Mouse (Mus musculus): ENCODE results near the gene AW822073.
"Not testable (repeated sequence)": the region's sequence is repeated elsewhere in the genome, so short reads cannot be mapped to it uniquely, and the experiment has no call there.

Gene AW822073

DNA sequence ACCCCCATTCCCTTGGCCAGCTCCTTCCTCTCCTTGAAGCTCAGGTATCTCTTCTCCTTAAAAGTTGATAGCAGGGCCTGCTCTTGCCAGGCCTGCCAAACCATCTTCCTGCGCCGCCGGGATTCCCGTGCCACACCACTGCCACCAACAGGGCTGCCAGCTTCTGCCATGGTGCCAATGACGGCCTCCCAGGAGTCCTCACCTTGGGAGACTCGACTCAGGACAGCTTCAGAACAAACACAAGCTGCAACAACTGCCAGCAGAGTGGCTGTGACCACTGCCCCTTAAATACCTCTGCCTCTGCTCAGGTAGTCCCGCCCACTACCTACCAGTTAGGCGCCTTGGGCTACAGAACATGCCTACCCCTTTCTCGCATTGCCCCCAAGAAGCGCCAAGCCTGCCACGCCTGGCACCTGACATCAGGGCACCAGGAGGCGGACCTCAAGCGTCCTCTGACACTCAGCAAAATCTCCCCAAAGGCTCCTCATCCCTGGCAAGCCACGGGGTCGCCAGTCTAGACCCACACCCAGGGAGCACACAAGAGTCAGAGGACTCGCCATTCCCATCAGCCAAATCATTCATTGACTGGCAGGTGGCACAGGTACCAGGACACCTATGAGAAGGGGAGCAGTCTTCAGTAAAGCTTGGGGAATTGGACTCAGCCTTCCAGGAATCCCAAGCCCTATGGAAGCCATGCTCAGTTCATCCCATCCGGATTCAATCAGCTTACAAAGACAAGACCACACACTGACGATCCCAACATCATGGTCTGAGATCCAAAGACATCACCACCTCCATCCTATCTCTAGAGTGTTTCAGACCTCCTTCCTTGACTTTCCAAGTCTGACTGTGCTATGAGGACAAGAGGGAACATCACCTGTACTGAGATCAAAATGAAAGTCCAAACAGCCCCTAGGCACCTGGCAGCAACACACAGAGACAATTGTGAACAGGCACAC, at the start of gene AW822073:
AW822073 (minus strand) TSS at position 104 of the 959 bp plus-strand sequence.
- DNase-seq (ENCODE audit: low spot score), result not testable (repeated sequence)

DNA sequence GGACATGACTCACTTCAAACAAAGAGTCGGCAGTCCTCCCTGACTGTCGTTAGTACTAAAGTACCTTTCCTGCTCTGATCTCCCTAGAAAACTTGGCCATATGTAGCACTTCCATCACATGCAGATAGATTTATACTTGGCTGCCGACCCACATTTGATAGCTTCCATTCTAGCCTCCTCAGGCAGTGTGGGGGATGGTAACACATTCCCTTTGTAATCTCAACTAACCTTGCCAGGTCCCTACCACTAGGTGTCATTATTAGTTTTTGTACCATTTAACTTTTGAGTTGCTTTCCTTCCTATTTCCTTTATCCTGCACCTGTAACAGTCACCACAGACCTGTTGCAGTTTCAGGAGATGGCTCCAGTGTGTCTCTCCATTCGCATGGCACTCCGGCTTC, 33.7 kb upstream of the AW822073 start:
- DNase-seq (ENCODE audit: low spot score), result no peak

DNA sequence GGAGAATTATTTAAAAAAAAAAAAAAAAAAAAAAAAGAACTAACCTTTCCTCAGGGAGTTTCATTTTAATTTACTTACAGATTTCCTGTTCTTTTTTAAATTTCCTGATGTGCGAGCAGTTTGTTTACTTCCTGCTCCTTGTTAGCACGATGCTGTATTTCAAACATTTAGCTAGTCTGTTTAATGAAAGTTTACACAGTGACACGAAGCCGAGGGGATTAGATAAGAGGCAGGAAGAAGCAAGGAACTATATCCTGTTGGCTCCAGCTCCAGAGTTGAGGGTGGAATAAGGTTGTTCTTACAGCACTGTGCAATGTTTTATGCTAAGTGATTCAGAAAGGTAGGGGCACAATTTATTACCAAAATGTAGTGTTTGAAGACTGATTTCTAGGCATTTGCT, 31.2 kb upstream of the AW822073 start:
- peak; percentile 20 for DNase-seq (ENCODE audit: low spot score)

DNA sequence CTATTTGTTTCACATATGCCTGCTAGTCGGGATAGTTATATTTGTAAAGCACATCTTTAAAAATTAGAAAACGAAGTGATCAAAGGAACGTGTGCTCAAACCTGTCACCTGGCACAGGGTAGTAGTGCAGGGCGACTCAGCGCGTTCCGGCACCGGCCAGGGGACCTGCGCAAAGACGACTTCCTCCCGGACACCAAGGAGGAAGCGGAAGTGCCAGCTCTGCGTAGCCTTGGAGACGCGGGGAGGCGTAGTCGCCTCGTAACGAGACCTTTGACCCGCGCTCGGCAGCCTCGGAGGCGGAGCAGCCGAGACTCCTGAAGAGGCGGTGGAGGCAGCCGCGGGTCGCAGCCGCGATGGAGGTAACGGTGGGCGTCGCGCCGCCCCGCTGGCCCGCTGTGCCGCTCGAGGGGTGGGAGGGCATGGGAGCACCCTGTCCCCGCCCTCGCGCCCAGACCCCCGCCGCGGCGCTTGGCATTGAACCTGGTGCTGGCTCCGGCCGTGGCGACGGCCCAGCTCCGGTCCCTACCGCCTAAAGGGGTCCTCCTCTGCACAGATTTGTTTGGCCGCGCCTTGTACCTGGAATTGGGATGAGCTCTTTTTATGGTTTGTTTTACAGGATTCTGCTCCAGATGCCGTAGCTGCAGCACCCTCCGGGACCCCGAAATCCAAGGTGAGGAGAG, 30.6 kb upstream of the AW822073 start, which contains the start of gene Gcc2:
Gcc2 (plus strand) TSS at position 285 of the 680 bp plus-strand sequence.
- DNase-seq (ENCODE audit: low spot score), result peak; percentile 91

DNA sequence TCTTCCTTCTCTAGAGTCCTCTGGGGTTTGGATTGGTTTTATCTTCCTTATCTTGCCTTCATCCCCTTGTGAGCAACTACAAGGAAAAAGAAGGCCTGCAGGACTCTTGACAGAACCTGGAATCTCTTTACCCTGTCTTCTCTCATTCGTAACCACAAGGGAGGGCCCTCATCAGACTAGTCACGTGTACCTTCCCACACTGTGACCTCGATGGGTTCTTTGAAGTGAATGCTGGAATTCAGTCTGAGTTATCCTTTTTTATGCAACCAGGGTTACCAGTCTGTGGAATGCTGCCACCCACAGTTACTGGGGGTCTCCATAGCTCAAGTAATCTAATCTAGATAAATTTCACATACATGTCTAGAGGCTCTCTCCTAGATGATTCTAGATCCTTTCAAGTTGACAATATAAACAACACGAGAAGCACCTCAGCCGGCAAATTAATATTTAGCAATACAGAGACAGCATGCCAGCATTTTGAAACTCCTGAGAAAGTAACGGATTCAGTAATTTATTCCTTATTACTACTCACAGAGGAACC, 30.0 kb upstream of the AW822073 start:
- DNase-seq (ENCODE audit: low spot score), result no peak

DNA sequence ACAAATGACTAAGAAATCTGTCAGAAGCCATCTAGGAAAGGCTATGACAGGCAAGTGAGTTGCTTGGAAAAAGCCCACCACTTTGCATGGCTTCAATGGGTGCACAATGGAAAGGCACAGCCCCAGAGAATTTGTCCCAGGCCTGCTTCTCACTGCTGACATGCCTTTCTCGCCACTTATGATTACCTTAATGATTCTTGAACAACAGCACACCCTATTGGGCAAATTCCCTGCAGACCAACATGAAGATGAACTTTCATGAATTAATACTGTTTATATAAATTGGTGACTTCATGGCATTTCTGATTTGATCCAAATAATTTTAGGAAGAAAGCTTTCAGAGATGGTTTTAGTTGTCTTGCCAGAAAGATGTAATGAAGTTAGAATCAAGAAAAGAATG, 24.8 kb upstream of the AW822073 start:
- DNase-seq (ENCODE audit: low spot score), result no peak

DNA sequence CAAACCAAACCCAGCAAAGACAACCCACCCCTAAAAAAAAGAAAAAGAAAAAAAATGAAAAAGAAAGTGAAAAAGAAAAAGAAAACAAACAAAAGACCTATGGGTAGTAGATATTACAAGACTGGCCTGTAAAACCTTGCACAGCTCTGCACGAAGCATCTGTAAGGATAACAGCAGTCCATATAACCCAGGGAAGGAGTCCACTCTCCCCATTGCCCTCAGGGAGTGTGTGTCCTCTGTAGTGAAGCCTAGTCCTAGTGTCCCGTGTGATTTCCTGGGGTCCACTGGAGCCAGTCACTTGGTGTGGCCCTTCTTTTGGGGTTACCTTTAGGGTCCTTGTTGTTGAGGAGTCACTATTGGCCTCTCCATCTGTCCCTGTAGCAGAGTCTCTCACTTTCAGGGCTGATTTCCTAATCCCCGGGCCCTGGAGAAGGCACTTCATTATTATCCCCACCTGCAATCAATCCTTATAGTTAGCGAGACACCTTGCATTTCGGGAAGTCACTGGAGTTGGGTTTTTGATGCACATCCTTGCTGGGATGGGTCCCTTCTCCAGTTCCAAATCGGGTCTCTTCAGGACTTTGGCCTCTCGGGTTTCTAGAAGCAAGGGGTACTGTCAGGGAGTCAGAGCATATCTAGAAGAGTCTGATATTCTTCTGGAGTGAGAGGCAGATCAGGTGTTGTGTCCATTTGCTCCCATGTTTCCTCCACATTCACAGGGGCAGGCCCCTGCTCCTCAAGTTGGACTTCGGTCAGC, 14.4 kb upstream of the AW822073 start:
- DNase-seq (ENCODE audit: low spot score), result peak; percentile 21

DNA sequence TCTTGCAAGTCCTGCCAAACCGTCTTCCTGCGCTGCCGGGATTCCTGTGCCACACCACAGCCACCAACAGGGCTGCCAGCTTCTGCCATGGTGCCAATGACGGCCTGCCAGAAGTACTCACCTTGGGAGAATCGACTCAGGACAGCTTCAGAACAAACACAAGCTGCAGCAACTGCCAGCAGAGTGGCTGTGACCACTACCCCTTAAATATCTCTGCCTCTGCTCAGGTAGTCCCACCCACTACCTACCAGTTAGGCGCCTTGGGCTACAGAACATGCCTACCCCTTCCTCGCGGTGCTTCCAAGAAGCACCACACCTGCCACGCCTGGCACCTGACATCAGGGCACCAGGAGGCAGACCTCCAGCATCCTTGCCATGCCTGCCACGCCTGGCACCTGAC, 11.9 kb upstream of the AW822073 start, which contains the start of gene Gm4981:
Gm4981 (minus strand) TSS at position 89 of the 400 bp plus-strand sequence.
- DNase-seq (ENCODE audit: low spot score), result no peak

DNA sequence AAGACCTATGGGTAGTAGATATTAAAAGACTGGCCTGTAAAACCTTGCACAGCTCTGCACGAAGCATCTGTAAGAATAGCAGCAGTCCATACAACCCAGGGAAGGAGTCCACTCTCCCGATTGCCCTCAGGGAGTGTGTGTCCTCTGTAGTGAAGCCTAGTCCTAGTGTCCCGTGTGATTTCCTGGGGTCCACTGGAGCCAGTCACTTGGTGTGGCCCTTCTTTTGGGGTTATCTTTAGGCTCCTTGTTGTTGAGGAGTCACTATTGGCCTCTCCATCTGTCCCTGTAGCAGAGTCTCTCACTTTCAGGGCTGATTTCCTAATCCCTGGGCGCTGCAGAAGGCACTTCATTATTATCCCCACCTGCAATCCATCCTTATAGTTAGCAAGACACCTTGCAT, 10.3 kb upstream of the AW822073 start:
- not testable (repeated sequence) for DNase-seq (ENCODE audit: low spot score)

DNA sequence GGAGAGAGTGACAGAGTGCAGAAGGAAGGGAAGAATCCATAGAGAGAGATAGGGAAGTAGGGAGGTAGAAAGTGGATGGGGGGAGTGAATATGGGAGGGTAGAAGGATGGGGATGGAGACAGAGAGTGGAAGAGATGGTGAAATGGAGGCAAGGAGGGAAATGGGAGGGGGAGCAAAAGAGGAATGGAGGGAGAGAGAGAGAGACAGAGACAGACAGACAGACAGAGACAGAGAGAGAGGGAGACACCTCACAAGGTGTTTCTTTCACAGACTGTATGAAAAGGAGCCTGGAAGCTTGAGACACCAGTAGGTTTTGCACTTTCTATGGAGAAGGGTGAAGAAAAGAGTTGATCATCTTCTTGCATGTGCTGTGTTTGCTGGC, 9.0 kb upstream of the AW822073 start:
- not testable (repeated sequence) for DNase-seq (ENCODE audit: low spot score)

DNA sequence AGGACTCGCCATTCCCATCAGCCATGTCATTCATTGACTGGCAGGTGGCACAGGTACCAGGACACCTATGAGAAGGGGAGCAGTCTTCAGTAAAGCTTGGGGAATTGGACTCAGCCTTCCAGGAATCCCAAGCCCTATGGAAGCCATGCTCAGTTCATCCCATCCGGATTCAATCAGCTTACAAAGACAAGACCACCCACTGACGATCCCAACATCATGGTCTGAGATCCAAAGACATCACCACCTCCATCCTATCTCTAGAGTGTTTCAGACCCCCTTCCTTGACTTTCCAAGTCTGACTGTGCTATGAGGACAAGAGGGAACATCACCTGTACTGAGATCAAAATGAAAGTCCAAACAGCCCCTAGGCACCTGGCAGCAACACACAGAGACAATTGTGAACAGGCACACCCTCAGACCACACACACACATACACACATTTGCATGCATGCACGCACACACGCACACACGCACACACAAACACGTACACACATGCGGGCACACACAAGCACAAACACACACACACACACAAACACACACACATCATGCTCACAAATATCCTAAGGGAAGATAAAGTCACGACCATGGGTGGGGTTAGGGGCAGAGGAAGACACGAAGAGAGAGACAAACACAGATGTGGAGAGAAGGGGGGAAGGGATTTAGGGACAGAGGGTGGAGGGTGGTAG, 8.5 kb upstream of the AW822073 start:
- DNase-seq (ENCODE audit: low spot score), result not testable (repeated sequence)

DNA sequence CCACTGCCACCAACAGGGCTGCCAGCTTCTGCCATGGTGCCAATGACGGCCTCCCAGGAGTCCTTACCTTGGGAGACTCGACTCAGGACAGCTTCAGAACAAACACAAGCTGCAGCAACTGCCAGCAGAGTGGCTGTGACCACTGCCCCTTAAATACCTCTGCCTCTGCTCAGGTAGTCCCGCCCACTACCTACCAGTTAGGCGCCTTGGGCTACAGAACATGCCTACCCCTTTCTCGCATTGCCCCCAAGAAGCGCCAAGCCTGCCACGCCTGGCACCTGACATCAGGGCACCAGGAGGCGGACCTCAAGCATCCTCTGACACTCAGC, 7.9 kb upstream of the AW822073 start, which contains the start of gene Duxf3:
Duxf3 (minus strand) TSS at position 35 of the 329 bp plus-strand sequence.
- not testable (repeated sequence) for DNase-seq (ENCODE audit: low spot score)

DNA sequence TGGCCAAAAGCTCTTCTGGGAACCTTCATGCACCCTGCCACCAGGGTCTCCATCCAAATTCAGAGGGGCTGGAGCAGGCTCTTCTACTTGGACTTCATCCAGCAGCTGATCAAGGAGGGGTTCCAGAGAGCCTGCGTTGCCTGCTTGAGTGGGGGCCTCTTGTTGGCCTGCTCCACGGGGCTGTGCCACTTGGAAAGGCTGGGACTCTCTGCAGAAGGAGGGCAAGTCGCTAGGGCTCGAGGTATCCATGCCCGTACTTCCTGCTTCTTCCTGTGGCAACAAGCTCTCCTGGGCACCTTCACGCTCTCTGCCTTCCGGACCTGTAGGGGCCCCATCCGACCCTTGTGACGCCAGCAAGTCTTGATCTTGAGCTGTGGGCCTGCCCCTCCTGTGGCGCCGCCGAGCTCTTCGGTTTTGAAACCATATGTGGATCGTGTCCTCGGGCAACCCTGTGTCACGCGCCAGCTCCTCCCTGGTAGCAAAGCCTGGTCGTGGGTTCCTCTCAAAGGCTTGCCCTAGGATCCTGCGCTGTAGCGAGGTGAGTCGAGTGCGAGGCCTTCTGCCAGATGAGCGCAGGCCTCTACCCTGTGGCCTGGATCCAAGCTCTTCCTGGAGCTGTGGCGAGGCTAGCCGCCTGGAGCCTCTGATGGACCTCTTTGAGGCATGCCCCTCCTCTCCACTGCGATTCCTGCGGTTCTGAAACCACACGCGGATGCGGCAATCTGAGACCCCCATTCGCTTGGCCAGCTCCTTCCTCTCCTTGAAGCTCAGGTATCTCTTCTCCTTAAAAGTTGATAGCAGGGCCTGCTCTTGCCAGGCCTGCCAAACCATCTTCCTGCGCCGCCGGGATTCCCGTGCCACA, 7.3 kb upstream of the AW822073 start:
- not testable (repeated sequence) for DNase-seq (ENCODE audit: low spot score)

DNA sequence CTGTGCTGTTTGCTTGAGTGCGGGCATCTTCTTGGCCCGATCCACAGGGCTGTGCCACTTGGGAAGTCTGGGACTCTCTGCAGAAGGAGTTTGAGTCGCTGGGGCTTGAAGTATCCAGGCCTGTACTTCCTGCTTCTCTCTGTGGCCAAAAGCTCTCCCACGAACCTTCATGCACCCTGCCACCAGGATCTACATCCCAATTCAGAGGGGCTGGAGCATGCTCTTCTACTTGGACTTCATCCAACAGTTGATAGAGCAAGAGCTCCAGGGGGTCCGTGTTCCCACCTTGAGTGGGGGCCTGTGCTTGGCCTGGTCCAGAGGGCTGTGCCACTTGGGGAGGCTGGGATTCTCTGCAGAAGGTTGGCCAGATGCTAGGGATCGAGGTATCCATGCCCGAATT, 6.4 kb upstream of the AW822073 start:
- DNase-seq (ENCODE audit: low spot score), result not testable (repeated sequence)

DNA sequence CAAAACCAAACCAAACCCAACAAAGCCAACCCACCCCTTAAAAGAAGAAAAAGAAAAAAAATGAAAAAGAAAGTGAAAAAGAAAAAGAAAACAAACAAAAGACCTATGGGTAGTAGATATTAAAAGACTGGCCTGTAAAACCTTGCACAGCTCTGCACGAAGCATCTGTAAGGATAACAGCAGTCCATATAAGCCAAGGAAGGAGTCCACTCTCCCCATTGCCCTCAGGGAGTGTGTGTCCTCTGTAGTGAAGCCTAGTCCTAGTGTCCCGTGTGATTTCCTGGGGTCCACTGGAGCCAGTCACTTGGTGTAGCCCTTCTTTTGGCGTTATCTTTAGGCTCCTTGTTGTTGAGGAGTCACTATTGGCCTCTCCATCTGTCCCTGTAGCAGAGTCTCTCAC, 5.3 kb upstream of the AW822073 start:
- not testable (repeated sequence) for DNase-seq (ENCODE audit: low spot score)

DNA sequence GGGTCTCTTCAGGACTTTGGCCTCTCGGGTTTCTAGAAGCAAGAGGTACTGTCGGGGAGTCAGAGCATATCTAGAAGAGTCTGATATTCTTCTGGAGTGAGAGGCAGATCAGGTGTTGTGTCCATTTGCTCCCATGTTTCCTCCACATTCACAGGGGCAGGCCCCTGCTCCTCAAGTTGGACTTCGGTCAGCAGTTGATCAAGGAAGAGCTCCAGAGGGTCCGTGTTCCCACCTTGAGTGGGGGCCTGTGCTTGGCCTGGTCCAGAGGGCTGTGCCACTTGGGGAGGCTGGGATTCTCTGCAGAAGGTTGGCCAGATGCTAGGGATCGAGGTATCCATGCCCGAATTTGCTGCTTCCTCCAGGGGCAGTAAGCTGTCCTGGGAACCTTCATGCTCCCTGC, 3.1 kb upstream of the AW822073 start:
- not testable (repeated sequence) for DNase-seq (ENCODE audit: low spot score)

DNA sequence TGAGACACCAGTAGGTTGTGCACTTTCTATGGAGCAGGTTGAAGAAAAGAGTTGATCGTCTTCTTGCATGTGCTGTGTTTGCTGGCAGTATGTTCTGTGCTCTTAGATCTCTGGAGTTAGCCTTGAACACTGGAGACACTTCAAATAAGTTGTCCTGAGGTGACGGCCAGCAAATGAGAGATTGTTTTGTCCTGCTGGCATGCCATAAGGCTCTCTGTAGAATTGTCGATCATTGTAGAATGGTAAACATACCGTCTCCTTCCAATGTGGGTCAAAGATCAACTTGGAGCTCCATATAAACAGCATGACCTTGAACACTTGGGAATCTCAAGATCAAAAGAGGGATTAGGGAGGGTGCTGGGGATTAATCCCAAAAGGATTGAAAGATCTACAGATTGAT, 1.6 kb upstream of the AW822073 start:
- peak; percentile 14 for DNase-seq (ENCODE audit: low spot score)

DNA sequence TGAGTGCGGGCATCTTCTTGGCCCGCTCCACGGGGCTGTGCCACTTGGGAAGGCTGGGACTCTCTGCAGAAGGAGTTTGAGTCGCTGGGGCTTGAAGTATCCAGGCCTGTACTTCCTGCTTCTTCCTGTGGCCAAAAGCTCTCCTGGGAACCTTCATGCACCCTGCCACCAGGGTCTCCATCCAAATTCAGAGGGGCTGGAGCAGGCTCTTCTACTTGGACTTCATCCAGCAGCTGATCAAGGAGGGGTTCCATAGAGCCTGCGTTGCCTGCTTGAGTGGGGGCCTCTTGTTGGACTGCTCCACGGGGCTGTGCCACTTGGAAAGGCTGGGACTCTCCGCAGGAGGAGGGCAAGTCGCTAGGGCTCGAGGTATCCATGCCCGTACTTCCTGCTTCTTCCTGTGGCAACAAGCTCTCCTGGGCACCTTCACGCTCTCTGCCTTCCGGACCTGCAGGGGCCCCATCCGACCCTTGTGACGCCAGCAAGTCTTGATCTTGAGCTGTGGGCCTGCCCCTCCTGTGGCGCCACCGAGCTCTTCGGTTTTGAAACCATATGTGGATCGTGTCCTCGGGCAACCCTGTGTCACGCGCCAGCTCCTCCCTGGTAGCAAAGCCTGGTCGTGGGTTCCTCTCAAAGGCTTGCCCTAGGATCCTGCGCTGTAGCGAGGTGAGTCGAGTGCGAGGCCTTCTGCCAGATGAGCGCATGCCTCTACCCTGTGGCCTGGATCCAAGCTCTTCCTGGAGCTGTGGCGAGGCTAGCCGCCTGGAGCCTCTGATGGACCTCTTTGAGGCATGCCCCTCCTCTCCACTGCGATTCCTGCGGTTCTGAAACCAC, 541 bp downstream of the AW822073 start:
- not testable (repeated sequence) for DNase-seq (ENCODE audit: low spot score)

DNA sequence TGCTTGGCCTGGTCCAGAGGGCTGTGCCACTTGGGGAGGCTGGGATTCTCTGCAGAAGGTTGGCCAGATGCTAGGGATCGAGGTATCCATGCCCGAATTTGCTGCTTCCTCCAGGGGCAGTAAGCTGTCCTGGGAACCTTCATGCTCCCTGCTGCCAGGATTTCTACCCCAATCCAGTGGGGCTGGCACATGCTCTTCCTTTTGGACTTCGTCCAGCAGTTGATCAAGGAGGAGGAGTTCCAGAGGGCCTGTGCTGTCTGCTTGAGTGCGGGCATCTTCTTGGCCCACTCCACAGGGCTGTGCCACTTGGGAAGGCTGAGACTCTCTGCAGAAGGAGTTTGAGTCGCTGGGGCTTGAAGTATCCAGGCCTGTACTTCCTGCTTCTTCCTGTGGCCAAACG, 1.6 kb downstream of the AW822073 start:
- not testable (repeated sequence) for DNase-seq (ENCODE audit: low spot score)
